Mouse (Mus musculus) embryonic fibroblast, embryonic 13.5 days (primary cell): ENCODE data around the gene Zbed6.

Source experiments
- CTCF ChIP-seq: IDR thresholded peaks from 2 replicates; pipeline ENCODE4 v1.5.1; 2011; ENCODE audit warnings: mild to moderate bottlenecking, control low read depth, low read length, moderate library complexity, borderline replicate concordance; ENCODE audit not compliant: insufficient read depth
- POLR2A ChIP-seq: IDR thresholded peaks from 2 replicates; pipeline ENCODE4 v1.6.1; 2011; ENCODE audit warnings: low read depth, mild to moderate bottlenecking, control low read depth, low read length, moderate library complexity

DNA sequence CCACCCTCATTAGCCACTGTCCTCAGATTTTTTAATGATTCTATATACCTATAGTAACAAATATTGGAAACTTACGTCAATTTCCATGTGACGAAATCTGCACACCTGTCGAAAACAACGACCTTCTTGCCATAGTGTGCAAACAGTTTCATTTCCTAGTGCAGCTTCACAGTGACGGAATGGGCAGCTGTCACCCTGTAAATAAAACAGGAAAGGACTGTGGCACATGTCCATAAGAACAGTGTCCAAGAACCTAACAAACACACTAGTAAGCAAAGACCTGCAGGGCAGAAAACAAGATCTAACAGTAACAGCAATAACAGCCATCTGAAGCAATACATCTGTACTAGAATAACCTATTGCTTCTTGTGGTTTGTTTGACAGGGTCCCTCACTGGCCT, 15.0 kb downstream of the Zbed6 start:
- no peak for TF ChIP-seq POLR2A
- no peak for TF ChIP-seq CTCF
